Mouse (Mus musculus): Measurements from ENCODE around the gene Krt8. TPM values are rescaled to one million over a fixed set of nuclear protein-coding genes. Genes with fewer than 3 reads are reported as not detected.
"Not testable (repeated sequence)": the region's sequence is repeated elsewhere in the genome, so short reads cannot be mapped to it uniquely, and the experiment has no call there.

Gene Krt8
- total RNA-seq, 1 experiment from 2014 or later, result not detected

- no peak for ATAC-seq (ENCODE audit: extremely low read depth, insufficient number of reproducible peaks, low FRiP score, poor library complexity, severe bottlenecking)
Observed at GRCm38 (mm10) chr15:102012260-102012765, 8.0 kb upstream of the Krt8 start.

GRCm38 (mm10) chr15:102010569-102011245 lies 6.4 kb upstream of the Krt8 start:
- ATAC-seq (ENCODE audit: extremely low read depth, insufficient number of reproducible peaks, low FRiP score, poor library complexity, severe bottlenecking), result no peak

GRCm38 (mm10) chr15:102007097-102008069 lies 3.1 kb upstream of the Krt8 start:
- ATAC-seq (ENCODE audit: extremely low read depth, insufficient number of reproducible peaks, low FRiP score, poor library complexity, severe bottlenecking), result no peak

- no peak for ATAC-seq (ENCODE audit: extremely low read depth, insufficient number of reproducible peaks, low FRiP score, poor library complexity, severe bottlenecking)
Observed at GRCm38 (mm10) chr15:102006317-102006716, 2.0 kb upstream of the Krt8 start.

GRCm38 (mm10) chr15:102005290-102005689 lies 1.0 kb upstream of the Krt8 start:
- ATAC-seq (ENCODE audit: extremely low read depth, insufficient number of reproducible peaks, low FRiP score, poor library complexity, severe bottlenecking), result no peak

GRCm38 (mm10) chr15:102003516-102003915 lies 766 bp downstream of the Krt8 start:
- ATAC-seq (ENCODE audit: extremely low read depth, insufficient number of reproducible peaks, low FRiP score, poor library complexity, severe bottlenecking), result no peak

GRCm38 (mm10) chr15:102002646-102003488 lies 1.4 kb downstream of the Krt8 start:
- no peak for ATAC-seq (ENCODE audit: extremely low read depth, insufficient number of reproducible peaks, low FRiP score, poor library complexity, severe bottlenecking)

GRCm38 (mm10) chr15:101999676-102000335 lies 4.5 kb downstream of the Krt8 start:
- ATAC-seq (ENCODE audit: extremely low read depth, insufficient number of reproducible peaks, low FRiP score, poor library complexity, severe bottlenecking), result no peak

- no peak for ATAC-seq (ENCODE audit: extremely low read depth, insufficient number of reproducible peaks, low FRiP score, poor library complexity, severe bottlenecking)
Observed at GRCm38 (mm10) chr15:101999156-101999555, 5.1 kb downstream of the Krt8 start.

GRCm38 (mm10) chr15:101996450-101997078 lies 7.7 kb downstream of the Krt8 start:
- ATAC-seq (ENCODE audit: extremely low read depth, insufficient number of reproducible peaks, low FRiP score, poor library complexity, severe bottlenecking), result not testable (repeated sequence)

- no peak for ATAC-seq (ENCODE audit: extremely low read depth, insufficient number of reproducible peaks, low FRiP score, poor library complexity, severe bottlenecking)
Observed at GRCm38 (mm10) chr15:101995484-101996236, 8.6 kb downstream of the Krt8 start.

- ATAC-seq (ENCODE audit: extremely low read depth, insufficient number of reproducible peaks, low FRiP score, poor library complexity, severe bottlenecking), result no peak
Observed at GRCm38 (mm10) chr15:101994365-101994764, 9.9 kb downstream of the Krt8 start.

GRCm38 (mm10) chr15:101990946-101991345 lies 13.3 kb downstream of the Krt8 start:
- ATAC-seq (ENCODE audit: extremely low read depth, insufficient number of reproducible peaks, low FRiP score, poor library complexity, severe bottlenecking), result no peak

- no peak for ATAC-seq (ENCODE audit: extremely low read depth, insufficient number of reproducible peaks, low FRiP score, poor library complexity, severe bottlenecking)
Observed at GRCm38 (mm10) chr15:101988714-101989113, 15.6 kb downstream of the Krt8 start.

- ATAC-seq (ENCODE audit: extremely low read depth, insufficient number of reproducible peaks, low FRiP score, poor library complexity, severe bottlenecking), result no peak
Observed at GRCm38 (mm10) chr15:101988119-101988518, 16.2 kb downstream of the Krt8 start.

GRCm38 (mm10) chr15:101984746-101985145 lies 19.5 kb downstream of the Krt8 start:
- ATAC-seq (ENCODE audit: extremely low read depth, insufficient number of reproducible peaks, low FRiP score, poor library complexity, severe bottlenecking), result no peak

GRCm38 (mm10) chr15:101983949-101984601 lies 20.2 kb downstream of the Krt8 start:
- ATAC-seq (ENCODE audit: extremely low read depth, insufficient number of reproducible peaks, low FRiP score, poor library complexity, severe bottlenecking), result peak; percentile 74

All from neutrophil, adult 5-6 weeks (primary cell).